Mouse (Mus musculus) MEL (cell line): ENCODE measurements around the gene Tmem45b.

ENCODE experiments used
- CTCF ChIP-seq, 3 experiments: IDR thresholded peaks in 2 of 3; conservative IDR thresholded peaks in 1 of 3; 2 replicates each; pipeline ENCODE4 v1.5.1; 2011 to 2012; ENCODE audit warnings: low read length in 3 of 3, low read depth in 2 of 3, mild to moderate bottlenecking in 2 of 3, improper control_type of control experiment in 1 of 3, inconsistent platforms in 1 of 3, mixed read lengths in 1 of 3, moderate library complexity in 1 of 3; ENCODE audit not compliant: control insufficient read depth in 1 of 3, insufficient read depth in 1 of 3, poor library complexity in 1 of 3, severe bottlenecking in 1 of 3
- EP300 ChIP-seq, 2 experiments: IDR thresholded peaks; 2 replicates each; pipeline ENCODE4 v1.6.1; 2011; ENCODE audit warnings: improper control_type of control experiment in 2 of 2, low read length in 2 of 2, low read depth in 1 of 2, mild to moderate bottlenecking in 1 of 2
- GATA1 ChIP-seq: IDR thresholded peaks from 2 replicates; pipeline ENCODE4 v1.6.1; 2011; ENCODE audit warnings: low read depth, low read length, improper control_type of control experiment
- JUND ChIP-seq: IDR thresholded peaks from 2 replicates; pipeline ENCODE4 v1.6.1; 2011; ENCODE audit warnings: low read depth, mild to moderate bottlenecking, improper control_type of control experiment, low read length
- POLR2A ChIP-seq, 2 experiments: IDR thresholded peaks; 2 replicates each; pipeline ENCODE4 v1.6.1; 2011 to 2012; ENCODE audit warnings: low read length in 2 of 2, mild to moderate bottlenecking in 2 of 2, control low read depth in 1 of 2, improper control_type of control experiment in 1 of 2, low read depth in 1 of 2, moderate library complexity in 1 of 2; ENCODE audit not compliant: control insufficient read depth in 1 of 2, insufficient read depth in 1 of 2, poor library complexity in 1 of 2
- POLR2AphosphoS2 ChIP-seq: IDR thresholded peaks from 2 replicates; pipeline ENCODE4 v1.6.1; 2011; ENCODE audit warnings: low read length, improper control_type of control experiment
- RAD21 ChIP-seq: IDR thresholded peaks from 2 replicates; pipeline ENCODE4 v1.6.1; 2011; ENCODE audit warnings: mild to moderate bottlenecking, low read depth, low read length, improper control_type of control experiment
- UBTF ChIP-seq: IDR thresholded peaks from 2 replicates; pipeline ENCODE4 v1.6.1; 2012; ENCODE audit warnings: low read depth, mild to moderate bottlenecking, inconsistent platforms, low read length, improper control_type of control experiment, moderate library complexity, borderline replicate concordance; ENCODE audit not compliant: insufficient read depth
- ZMIZ1 ChIP-seq: IDR thresholded peaks from 2 replicates; pipeline ENCODE4 v1.6.1; 2012; ENCODE audit warnings: low read depth, mild to moderate bottlenecking, inconsistent platforms, low read length, improper control_type of control experiment, moderate library complexity

- TF ChIP-seq POLR2A (IDR thresholded peaks at IDR 0.05; ENCODE audit: control insufficient read depth in 1 of 2, insufficient read depth in 1 of 2, low read depth in 1 of 2, low read length in 2 of 2, poor library complexity in 1 of 2), result no peak
- no peak for TF ChIP-seq CTCF (IDR thresholded peaks at IDR 0.05 in 2 of 3, conservative IDR thresholded peaks at IDR 0.05 in 1 of 3; ENCODE audit: control insufficient read depth in 1 of 3, insufficient read depth in 1 of 3, low read depth in 2 of 3, low read length in 3 of 3, poor library complexity in 1 of 3, severe bottlenecking in 1 of 3)
- no peak for TF ChIP-seq GATA1
- no peak for TF ChIP-seq RAD21
- no peak for TF ChIP-seq POLR2AphosphoS2
- TF ChIP-seq ZMIZ1, result no peak
- TF ChIP-seq JUND, result no peak
- TF ChIP-seq EP300 (IDR thresholded peaks at IDR 0.05; ENCODE audit: low read depth in 1 of 2, low read length in 2 of 2), result no peak
- no peak for TF ChIP-seq UBTF
Measured at GRCm38 (mm10) chr9:31387206-31387605, 77.1 kb downstream of the Tmem45b start.
